Mouse (Mus musculus): ENCODE measurements around the gene Tmem210. TPM values are rescaled to one million over a fixed set of nuclear protein-coding genes. Genes with fewer than 3 reads are reported as not detected.
A peak's percentile ranks its signal among the peaks of the same experiment; 100 is the strongest.

Tmem210 gene
- total and polyA plus RNA-seq, 3 experiments, result not detected

DNA sequence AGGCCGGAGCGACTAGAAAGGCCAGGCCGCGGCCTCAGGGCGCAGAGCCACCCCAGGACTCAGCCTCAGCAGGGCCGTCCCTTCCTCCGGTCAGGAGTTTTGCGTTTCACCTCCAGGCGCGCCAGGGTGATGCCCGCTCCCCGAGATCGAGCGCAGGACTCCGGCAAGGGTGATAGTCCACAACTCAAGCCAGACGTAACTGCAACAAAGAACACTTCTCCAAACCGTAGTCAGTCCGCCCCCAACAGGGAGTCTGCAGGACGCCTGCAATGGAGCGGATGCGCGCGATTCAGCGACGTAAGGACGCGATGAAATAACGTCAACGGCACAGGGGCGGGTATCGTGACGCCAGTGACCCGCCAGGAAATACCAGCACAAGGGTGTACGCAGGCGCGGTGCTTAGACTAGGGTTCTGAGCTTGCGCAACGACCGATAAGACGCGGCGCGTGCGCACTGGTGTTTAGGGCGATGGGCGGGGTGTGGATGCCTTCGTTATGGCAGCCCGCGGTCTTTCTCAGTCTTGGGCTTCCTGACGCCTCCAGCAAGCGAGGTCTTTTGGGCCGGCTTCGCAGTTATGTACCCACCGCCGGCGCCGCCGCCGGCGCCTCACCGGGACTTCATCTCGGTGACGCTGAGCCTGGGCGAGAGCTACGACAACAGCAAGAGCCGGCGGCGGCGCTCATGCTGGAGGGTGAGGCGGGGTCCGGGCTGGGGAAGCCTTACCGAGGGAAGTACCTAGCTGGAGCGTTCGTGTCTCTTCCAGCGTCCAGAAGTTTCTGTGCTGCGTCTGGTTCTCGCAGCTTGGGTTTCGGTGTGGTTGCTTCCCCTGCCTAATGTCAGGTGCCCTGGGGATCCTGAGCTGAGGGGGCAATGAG, 44.6 kb downstream of the Tmem210 start, which contains the start of gene Man1b1 (continued):
- TF ChIP-seq KAT2A (IDR thresholded peaks at IDR 0.05; ENCODE audit: insufficient replicate concordance, low read length) (peak; percentile 87; the same call in 1 of the 2 replicates), JUN (IDR thresholded peaks at IDR 0.05; ENCODE audit: insufficient read depth, low read depth, low read length) (peak; percentile 13; the same call in 1 of the 2 replicates), BHLHE40 (IDR thresholded peaks at IDR 0.05; ENCODE audit: low read depth, low read length) (peak; percentile 60)

DNA sequence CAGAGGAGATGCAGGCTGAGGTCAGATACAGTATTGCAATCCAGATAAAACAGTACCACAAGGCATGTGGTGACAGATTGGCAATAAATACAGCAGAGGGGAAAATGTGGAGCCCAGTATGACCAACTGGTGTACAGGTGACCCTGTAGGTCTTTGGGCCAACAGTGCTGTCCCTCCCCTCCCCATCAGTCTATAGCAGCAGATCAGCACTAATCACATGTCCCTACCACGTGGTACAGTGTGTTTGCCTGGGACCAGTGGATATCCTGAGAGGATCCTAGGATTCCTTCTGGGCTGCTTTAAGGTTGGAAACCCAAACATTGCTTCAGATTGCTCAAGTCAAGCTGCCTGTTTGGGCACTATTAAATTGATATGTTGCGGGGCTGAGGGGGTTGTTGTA, 45.6 kb downstream of the Tmem210 start:
- in situ Hi-C loops (cut with MboI; ENCODE audit: low pct_ligation_motif_present, low pct_unique_long_range_greater_than_20kb, low sequenced_read_pairs) (loop anchor here (10.0 kb wide), 1 partner anchor 59 kb away; the partner anchor contains the start of genes Anapc2 and Ssna1), dilution Hi-C loops (cut with MboI; ENCODE audit: extremely low pct_ligation_motif_present, extremely low pct_unique_long_range_greater_than_20kb, low sequenced_read_pairs) (no loop called here)
- Histone ChIP-seq H3K9ac (ENCODE audit: insufficient read depth, low read depth) (peak overlapping the region; percentile 68; the same call in 1 of the 2 replicates), H3K4me2 (ENCODE audit: insufficient read depth, low read depth, poor library complexity, severe bottlenecking) (peak overlapping the region; percentile 77), H3K79me2 (replicated peaks; ENCODE audit: control insufficient read depth, extremely low read depth, insufficient read depth, poor library complexity, severe bottlenecking) (peaks cover 20% of the 10 kb centered on the region), H3K27me3 (replicated peaks) (no peaks in the 10 kb centered on the region), H3K4me3 (replicated peaks in 1 of 3; ENCODE audit: low read depth in 2 of 3, low read length in 2 of 3, poor library complexity in 1 of 3) (peak overlapping the region; percentile 71 to 99 (median 75)), H3K27ac (ENCODE audit: insufficient read depth, low read depth) (no peak overlapping the region), H3K4me1 (ENCODE audit: control insufficient read depth in 1 of 2, insufficient read depth in 2 of 2) (peaks cover 17 to 60% of the 10 kb centered on the region in 2 experiments), H3K36me3 (replicated peaks in 1 of 2; ENCODE audit: control insufficient read depth in 1 of 2, insufficient read depth in 1 of 2, low read length in 1 of 2) (peaks cover 27 to 48% of the 10 kb centered on the region in 2 experiments), H3K9me3 (replicated peaks; ENCODE audit: low read length) (no peaks in the 10 kb centered on the region)
- TF ChIP-seq E2F4 (IDR thresholded peaks at IDR 0.05; ENCODE audit: insufficient replicate concordance, low read depth, low read length) (no peak), CTCF (conservative IDR thresholded peaks at IDR 0.05 in 1 of 2, IDR thresholded peaks at IDR 0.05 in 1 of 2; ENCODE audit: low read depth in 2 of 2, low read length in 2 of 2) (no peak), UBTF (IDR thresholded peaks at IDR 0.05; ENCODE audit: low read depth, low read length) (no peak), ZMIZ1 (IDR thresholded peaks at IDR 0.05; ENCODE audit: low read depth, low read length) (no peak), USF1 (IDR thresholded peaks at IDR 0.05; ENCODE audit: low read depth, low read length) (no peak), KAT2A (IDR thresholded peaks at IDR 0.05; ENCODE audit: insufficient replicate concordance, low read length) (no peak), ZNF384 (IDR thresholded peaks at IDR 0.05; ENCODE audit: low read depth, low read length) (no peak), MAFK (IDR thresholded peaks at IDR 0.05; ENCODE audit: insufficient replicate concordance, low read length) (no peak), POLR2A (IDR thresholded peaks at IDR 0.05; ENCODE audit: low read depth, low read length) (no peak), TCF12 (IDR thresholded peaks at IDR 0.05; ENCODE audit: low read depth, low read length) (no peak), BHLHE40 (IDR thresholded peaks at IDR 0.05; ENCODE audit: low read depth, low read length) (no peak), ETS1 (conservative IDR thresholded peaks at IDR 0.05; ENCODE audit: low read depth, low read length) (no peak), SIN3A (IDR thresholded peaks at IDR 0.05; ENCODE audit: low read length) (no peak), MAX (IDR thresholded peaks at IDR 0.05; ENCODE audit: low read length) (no peak), ZKSCAN1 (IDR thresholded peaks at IDR 0.05; ENCODE audit: borderline replicate concordance, low read depth, low read length) (no peak), NRF1 (IDR thresholded peaks at IDR 0.05; ENCODE audit: low read depth, low read length) (no peak), EP300 (IDR thresholded peaks at IDR 0.05; ENCODE audit: low read length) (no peak), MEF2A (IDR thresholded peaks at IDR 0.05; ENCODE audit: borderline replicate concordance, low read depth, low read length) (no peak), IRF4 (IDR thresholded peaks at IDR 0.05; ENCODE audit: low read depth, low read length) (no peak), PAX5 (IDR thresholded peaks at IDR 0.05; ENCODE audit: low read length) (no peak)
- no peak for DNase-seq (ENCODE audit: extremely low read depth)
